Mouse (Mus musculus): Measurements from ENCODE around the gene E130208F15Rik.

- no peak for TF ChIP-seq CTCF (IDR thresholded peaks at IDR 0.05; ENCODE audit: control insufficient read depth, insufficient read depth, low read length)
- TF ChIP-seq POLR2A (IDR thresholded peaks at IDR 0.05; ENCODE audit: borderline replicate concordance, control insufficient read depth, low read depth, low read length): no peak
These were observed 30.1 kb upstream of the E130208F15Rik start, which contains the start of gene Clip3 for GRCm38 (mm10) chr7:30291215-30292131.
